15 mouse cellular contexts compared by ENCODE assay signal in the genomic region with DNA sequence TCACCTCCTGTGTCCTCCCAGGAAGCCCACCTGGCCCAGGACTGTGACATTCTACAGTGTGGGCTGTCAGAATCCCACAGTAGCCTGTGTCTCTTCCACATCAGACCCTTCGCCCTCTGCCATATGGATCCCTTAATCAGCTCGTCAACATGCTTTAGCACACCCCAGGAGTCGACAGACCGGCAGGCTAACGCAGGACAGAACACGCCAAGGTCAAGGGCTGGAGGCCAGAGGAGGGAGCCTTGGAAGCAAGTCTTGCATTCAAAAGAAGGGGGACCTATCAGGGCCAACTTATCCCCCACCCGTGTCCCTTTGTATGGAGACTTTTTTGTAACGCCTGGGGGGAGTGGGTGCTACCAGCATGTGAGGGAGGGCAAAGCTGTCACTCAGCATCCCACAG.
"Had no signal": no experiment of that assay in that cellular context is flagged by ENCODE, and none has a peak within 500 bp of the region (broad histone marks: within the 10 kb centered on the region; RNA-seq: fewer than 3 reads in every experiment).

No protein-coding gene starts in this region.

- H3K4me3 ChIP-seq: kidney, embryonic 15.5 days; left cerebral cortex, adult 2 months; liver, embryonic 13.5 days; lung, embryonic 15.5 days; midbrain, embryonic 15.5 days; myocyte; neural tube, embryonic 13.5 days; stomach, embryonic 15.5 days had no signal

- DNase-seq: kidney, adult 18-20 months; kidney, postnatal 36 days; layer of hippocampus, postnatal 36 days; liver, embryonic 13.5 days; retina, postnatal 1 day; right cerebral cortex, postnatal 25 days; spleen, adult 18-20 months; thymus, postnatal 25 days had no signal
